Mouse (Mus musculus) naive thymus-derived CD4-positive, alpha-beta T cell, adult 5 months (primary cell): ENCODE measurements around the gene Gm47959. TPM values are rescaled to one million over a fixed set of nuclear protein-coding genes. Genes with fewer than 3 reads are reported as not detected.

Source experiments
- polyA plus RNA-seq: library from polyadenylated mRNA; unstranded; fragments of 100-300 nt; shearing (Covaris generic); gene quantifications from one replicate; pipeline ENCODE4 v1.2.1, GENCODE M21; 2017

Gm47959 gene
- polyA plus RNA-seq, result not detected

GRCm38 (mm10) chr1:83000306-83000705, at the start of gene Gm47959:
Gm47959 (plus strand) TSS chr1:83000548.

GRCm38 (mm10) chr1:82955913-82956312, 44.4 kb upstream of the Gm47959 start, which contains the start of gene Gm7544:
Gm7544 (minus strand) TSS chr1:82956013.

DNA sequence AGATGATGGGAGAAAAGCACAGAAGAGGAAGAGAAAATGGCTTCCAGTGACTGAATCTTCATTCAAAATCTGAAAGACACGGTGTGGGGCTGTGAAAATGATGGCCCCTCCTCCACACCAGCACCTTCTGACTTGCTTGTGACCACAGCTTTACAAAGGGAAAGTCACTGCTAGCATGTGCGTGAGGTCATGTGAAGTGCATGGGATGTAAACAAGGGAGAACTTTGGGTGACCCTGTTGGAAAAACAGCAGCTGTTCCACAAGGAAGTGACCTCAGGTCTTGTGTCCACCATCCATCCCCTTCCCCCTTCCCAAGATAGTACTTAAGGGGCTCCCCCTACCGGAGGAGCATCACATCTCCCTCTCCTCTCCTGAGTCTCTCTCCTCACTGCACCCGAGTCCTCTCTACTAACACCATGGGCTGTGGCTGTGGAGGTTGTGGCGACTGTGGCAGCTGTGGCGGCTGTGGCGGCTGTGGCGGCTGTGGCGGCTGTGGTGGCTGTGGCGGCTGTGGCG, 40.4 kb upstream of the Gm47959 start, which contains the start of gene Gm47955:
Gm47955 (plus strand) TSS at position 417 of the 516 bp plus-strand sequence.

DNA sequence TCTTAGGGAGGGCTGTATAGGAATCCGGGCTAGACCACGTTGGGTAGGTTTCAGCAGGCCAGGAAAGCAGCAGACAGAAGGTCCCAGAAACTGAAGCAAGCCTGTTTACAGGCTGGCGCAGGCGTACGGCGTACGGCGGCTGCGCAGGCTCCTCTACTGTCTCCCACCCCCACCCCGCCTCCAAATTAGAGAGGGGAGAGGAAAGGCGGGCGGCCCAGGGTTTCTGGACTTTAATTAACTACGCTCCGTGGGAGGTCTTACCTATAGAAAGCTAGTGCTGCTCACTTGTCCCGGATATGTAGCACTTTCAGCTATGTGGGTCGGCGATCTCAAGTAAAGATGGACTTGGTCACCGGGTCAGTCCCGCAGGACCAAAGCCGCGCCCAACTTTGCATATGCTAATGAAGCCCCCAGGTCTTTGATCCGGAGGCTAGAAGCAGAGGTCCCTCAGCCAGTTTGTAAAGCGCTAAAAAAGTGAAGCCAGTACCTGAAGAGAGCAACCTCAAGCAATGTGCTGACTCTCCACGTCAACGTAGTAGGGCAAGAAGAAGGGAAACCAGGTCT, 37.8 kb downstream of the Gm47959 start, which contains the start of gene Slc19a3:
Slc19a3 (minus strand) TSS at position 340 of the 564 bp plus-strand sequence.

GRCm38 (mm10) chr1:83042380-83042779, 42.0 kb downstream of the Gm47959 start, which contains the start of gene Krtap28-10:
Krtap28-10 (minus strand) TSS chr1:83042480.

GRCm38 (mm10) chr1:83044882-83045427, 44.6 kb downstream of the Gm47959 start, which contains the start of gene Gm47969:
Gm47969 (plus strand) TSS chr1:83044932.

Other genes starting within 250 kb of the Gm47959 start
- gene Tm4sf20, start 232.1 kb upstream of the Gm47959 start, polyA plus RNA-seq, result 0.47 TPM
- not detected for gene Gm47791, start 229.3 kb upstream of the Gm47959 start, polyA plus RNA-seq
- gene Agfg1, start 161.1 kb upstream of the Gm47959 start, polyA plus RNA-seq, result 133 TPM
- gene A030005L19Rik, start 87.2 kb upstream of the Gm47959 start, polyA plus RNA-seq, result not detected
- not detected for gene A030014E15Rik, start 75.6 kb upstream of the Gm47959 start, polyA plus RNA-seq
- gene Gm6217, start 69.1 kb upstream of the Gm47959 start, polyA plus RNA-seq, result not detected
- not detected for gene A030003K21Rik, start 57.2 kb upstream of the Gm47959 start, polyA plus RNA-seq
- gene Gm7544, start 44.5 kb upstream of the Gm47959 start, polyA plus RNA-seq, result not detected
- gene Gm47955, start 40.3 kb upstream of the Gm47959 start, polyA plus RNA-seq, result not detected
- not detected for gene Slc19a3, start 37.9 kb downstream of the Gm47959 start, polyA plus RNA-seq
- not detected for gene Krtap28-10, start 41.9 kb downstream of the Gm47959 start, polyA plus RNA-seq
- gene Gm47969, start 44.4 kb downstream of the Gm47959 start, polyA plus RNA-seq, result 0.57 TPM
- not detected for gene A030005K14Rik, start 58.8 kb downstream of the Gm47959 start, polyA plus RNA-seq
- gene Krtap28-13, start 60.4 kb downstream of the Gm47959 start, polyA plus RNA-seq, result not detected
- not detected for gene Ccl20, start 116.2 kb downstream of the Gm47959 start, polyA plus RNA-seq
- gene Daw1, start 159.2 kb downstream of the Gm47959 start, polyA plus RNA-seq, result not detected